Mouse (Mus musculus) erythroblast, embryonic 14.5 days (primary cell): Measurements from ENCODE around the gene Ybx2.

ENCODE experiments used
- GATA1 ChIP-seq: IDR thresholded peaks from 2 replicates; pipeline ENCODE4 v1.6.1; 2012; ENCODE audit warnings: low read length, inconsistent platforms, mixed read lengths
- TAL1 ChIP-seq: IDR thresholded peaks from 3 replicates; pipeline ENCODE4 v1.6.1; 2012; ENCODE audit warnings: low read length, inconsistent platforms, mixed read lengths

GRCm38 (mm10) chr11:69953267-69953915 lies 17.8 kb downstream of the Ybx2 start:
- TF ChIP-seq TAL1 (no peak), GATA1 (no peak)
